Mouse (Mus musculus) thymus, adult 2 months (tissue): ENCODE data around the gene Ksr2.

Experiments
- CTCF ChIP-seq: fragments of 200-500 bp; IDR thresholded peaks from 2 replicates; pipeline ENCODE4 v1.5.1; 2012; ENCODE audit warnings: mild to moderate bottlenecking, control low read depth, low read length, moderate library complexity, borderline replicate concordance; ENCODE audit not compliant: control insufficient read depth, poor library complexity, insufficient read depth; ENCODE audit errors: extremely low read depth
- POLR2A ChIP-seq: fragments of 200-500 bp; IDR thresholded peaks from 2 replicates; pipeline ENCODE4 v1.6.1; 2012; ENCODE audit warnings: mild to moderate bottlenecking, low read length, control low read depth, moderate library complexity; ENCODE audit not compliant: control insufficient read depth, poor library complexity, insufficient read depth; ENCODE audit errors: extremely low read depth

DNA sequence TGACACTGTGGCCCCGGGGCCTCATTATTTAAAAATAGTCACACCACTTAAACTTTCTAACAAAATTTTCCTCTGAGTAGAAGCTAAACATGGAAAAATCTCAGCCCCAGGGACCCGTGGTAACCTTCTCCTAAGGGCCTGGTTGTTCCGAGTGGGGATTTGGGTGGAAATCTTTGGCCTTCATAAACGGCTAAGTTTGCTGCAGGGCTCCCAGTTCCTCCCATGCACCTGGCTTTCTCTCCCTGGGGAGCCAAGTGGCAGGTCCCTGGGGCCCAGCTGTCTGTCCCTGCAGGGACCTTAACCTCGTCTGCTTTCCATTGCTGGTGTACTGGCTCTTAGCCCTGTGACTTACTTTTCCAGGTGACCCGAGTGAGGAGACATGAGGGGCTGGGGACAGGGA, 74.4 kb downstream of the Ksr2 start:
- no peak for TF ChIP-seq POLR2A
- TF ChIP-seq CTCF = no peak
